Mouse (Mus musculus) cerebellum, adult 18-20 months (tissue): ENCODE measurements around the gene 2610318N02Rik.
"Not testable (repeated sequence)": the region's sequence is repeated elsewhere in the genome, so short reads cannot be mapped to it uniquely, and the experiment has no call there.

Experiments
- DNase-seq, 2 experiments: peaks; one replicate each; pipeline ENCODE4 v3.0.0; 2021

Gene 2610318N02Rik

GRCm38 (mm10) chr16:17124871-17125520 is at the start of gene 2610318N02Rik:
2610318N02Rik (minus strand) TSS chr16:17125167.
- peak; percentile 62 to 65 for DNase-seq

DNA sequence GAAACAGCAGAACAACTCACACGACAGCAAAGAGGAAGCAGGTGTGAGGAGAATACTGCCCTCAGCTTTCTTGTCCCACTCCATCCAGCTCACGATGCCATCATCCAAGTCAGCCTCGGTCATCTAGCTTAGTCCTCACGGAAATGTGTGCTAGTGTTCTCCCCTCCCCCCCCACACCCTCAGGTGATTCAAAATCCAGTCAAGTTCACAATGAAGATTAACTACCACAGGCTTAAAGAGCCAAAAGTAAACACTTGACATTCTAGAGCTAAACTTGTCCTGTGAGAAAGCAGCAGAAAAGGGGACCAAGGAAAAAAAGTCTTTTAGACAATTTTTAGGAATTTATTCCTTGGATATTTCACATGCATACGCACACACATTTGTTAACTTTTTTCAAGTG is 43.1 kb upstream of the 2610318N02Rik start:
- no peak for DNase-seq

GRCm38 (mm10) chr16:17167179-17167578 is 42.2 kb upstream of the 2610318N02Rik start:
- no peak for DNase-seq

GRCm38 (mm10) chr16:17165478-17165877 is 40.5 kb upstream of the 2610318N02Rik start:
- DNase-seq: not testable (repeated sequence)

DNA sequence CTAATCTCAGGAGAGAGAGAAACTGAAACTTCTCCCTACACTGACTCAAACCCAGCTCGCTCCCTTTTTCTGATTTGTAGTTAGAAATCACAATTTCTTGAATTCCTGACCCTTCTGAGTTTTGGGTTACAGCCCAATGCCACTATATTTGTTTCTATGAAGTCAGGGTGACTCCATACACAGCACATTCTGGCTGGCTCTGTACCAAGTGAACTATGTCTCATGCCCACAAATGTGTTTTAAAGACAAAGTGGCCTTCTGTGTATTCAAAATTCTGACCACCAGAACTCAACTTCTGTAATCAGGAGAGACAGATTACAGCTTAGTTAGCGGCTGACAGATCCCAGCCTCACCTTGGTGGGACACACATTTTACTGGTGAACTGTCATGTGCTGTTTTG is 29.4 kb upstream of the 2610318N02Rik start:
- DNase-seq: no peak

GRCm38 (mm10) chr16:17151874-17152273 is 26.9 kb upstream of the 2610318N02Rik start:
- no peak for DNase-seq

GRCm38 (mm10) chr16:17150520-17151258 is 25.7 kb upstream of the 2610318N02Rik start:
- DNase-seq: no peak

- DNase-seq: peak in 1 of 2 experiments; percentile 28
Observed at GRCm38 (mm10) chr16:17148084-17148483, 23.1 kb upstream of the 2610318N02Rik start.

GRCm38 (mm10) chr16:17147391-17147929 is 22.5 kb upstream of the 2610318N02Rik start:
- DNase-seq: peak in 1 of 2 experiments; percentile 27

GRCm38 (mm10) chr16:17146772-17147235 is 21.8 kb upstream of the 2610318N02Rik start, which contains the start of gene Ccdc116:
Ccdc116 (minus strand) TSS chr16:17147229.
- DNase-seq: peak; percentile 84 to 89

DNA sequence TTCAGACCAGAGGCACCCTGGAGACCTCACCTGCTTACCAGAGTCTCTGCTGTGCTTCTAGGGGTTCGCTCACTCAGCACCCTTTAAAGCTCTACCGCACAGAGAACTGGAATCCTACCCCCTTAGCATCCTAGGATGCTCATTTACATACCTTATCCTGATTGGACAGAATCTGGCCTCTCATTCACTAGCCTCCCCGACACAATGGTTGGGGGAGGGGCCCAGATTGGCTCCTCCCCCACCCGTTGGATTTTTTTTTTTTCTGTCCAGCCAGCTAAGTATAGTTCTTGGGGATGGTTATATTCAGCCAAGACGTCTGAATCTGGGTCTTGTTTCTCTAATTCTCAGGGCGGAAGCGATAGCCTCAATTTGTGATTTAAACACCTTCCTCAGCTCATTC is 19.4 kb upstream of the 2610318N02Rik start, which contains the start of gene Ydjc:
TSS of gene Ydjc (plus strand) at position 283 of the 400 bp plus-strand sequence.
- no peak for DNase-seq

GRCm38 (mm10) chr16:17137355-17137754 is 12.4 kb upstream of the 2610318N02Rik start:
- DNase-seq: no peak

DNA sequence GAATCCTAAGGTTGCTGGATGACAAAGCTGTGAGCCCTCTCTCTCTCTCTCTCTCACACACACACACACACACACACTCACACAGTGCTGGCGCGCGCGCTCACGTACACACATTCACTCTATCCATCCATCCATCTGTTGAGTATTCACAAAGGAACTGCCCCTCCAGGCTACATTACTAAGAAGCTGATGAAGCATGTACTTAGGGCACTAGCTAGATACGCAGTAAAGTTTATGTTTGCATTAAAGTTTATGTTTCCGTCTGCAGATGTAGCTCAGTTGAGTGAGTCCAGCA is 7.9 kb upstream of the 2610318N02Rik start:
- peak in 1 of 2 experiments; percentile 36 for DNase-seq

DNA sequence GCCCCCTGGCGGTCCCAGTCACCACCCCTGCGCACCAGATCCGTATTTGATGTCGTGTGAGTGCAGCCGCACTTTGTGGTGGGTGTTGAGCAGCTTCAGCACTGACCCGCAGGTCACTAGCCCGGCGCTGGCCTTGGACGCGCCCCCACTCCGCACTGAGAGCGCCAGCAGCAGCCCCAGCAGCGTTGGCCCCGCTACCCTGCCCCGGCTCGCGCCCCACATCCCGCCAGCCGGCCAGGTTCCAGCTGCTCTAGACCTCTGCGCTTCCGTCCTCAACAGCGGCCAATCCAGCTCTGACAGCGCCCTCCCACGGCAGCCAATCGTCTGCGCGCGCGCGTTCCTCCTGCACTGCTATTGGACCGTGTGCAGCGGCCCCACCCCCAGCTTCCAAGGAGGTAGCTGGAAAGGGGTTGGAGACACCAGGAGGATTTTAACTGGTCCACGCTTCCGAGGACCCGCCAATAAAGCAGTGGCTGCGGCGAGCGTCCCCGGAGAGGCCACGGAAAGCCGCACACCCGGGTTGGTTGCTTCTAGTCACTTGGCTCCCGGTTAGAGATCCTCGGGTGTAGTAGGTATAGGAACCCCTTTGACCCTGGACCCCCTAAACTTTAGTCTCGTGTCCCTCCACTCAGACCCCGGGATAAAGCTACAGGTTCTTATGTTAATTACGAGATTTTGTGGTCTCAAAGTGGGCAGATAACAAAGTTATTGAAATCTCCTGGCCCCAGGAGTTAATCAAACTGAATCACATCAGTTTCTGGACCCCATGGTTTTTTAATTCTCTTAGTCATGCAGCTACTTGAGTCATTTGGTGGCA is 7.3 kb upstream of the 2610318N02Rik start, which contains the start of gene Sdf2l1:
TSS of gene Sdf2l1 (minus strand) at position 295 of the 817 bp plus-strand sequence.
- DNase-seq: peak; percentile 99

GRCm38 (mm10) chr16:17131191-17132088 is 6.5 kb upstream of the 2610318N02Rik start:
- peak; percentile 45 to 57 for DNase-seq

DNA sequence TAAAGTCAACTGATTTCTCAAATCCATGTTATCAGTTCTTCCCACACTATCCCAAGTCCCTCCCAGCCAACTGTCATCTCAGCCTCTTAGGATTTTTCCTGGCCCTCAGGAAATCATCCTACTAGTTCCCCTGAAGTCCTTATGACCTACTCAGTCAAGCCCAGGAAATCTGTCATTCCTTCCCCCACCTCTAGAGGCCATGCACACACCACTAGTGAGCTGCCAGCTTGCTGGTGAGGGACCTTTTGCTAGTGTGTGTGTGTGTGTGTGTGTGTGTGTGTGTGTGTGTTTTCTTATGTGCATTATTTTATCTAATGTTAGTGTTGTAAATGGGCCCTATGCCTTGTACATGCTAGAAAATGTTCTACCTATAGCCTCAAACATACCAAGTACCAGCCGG is 2.3 kb upstream of the 2610318N02Rik start:
- peak in 1 of 2 experiments; percentile 43 for DNase-seq

GRCm38 (mm10) chr16:17124119-17124870 is 672 bp downstream of the 2610318N02Rik start:
- DNase-seq: no peak

DNA sequence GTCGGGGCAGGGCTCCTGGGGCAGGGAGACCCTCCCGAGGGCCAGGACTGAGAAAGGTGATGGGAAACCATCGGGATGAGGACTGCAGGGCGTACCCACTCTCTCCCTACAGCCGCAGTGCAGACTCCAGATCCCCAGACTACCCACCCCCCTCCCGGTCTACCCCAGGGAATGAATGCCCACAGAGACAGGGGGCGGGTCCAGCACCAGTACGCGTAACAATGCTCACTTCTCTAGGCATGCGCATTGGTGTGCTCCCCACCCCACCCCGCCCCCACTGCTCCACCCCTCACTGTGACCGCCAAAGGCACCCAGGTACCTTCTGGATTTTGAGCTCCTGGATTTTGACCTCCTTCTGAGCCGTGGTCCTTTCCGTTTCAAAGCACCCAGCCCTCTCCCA is 3.4 kb downstream of the 2610318N02Rik start:
- DNase-seq: no peak

GRCm38 (mm10) chr16:17117309-17117799 is 7.6 kb downstream of the 2610318N02Rik start:
- no peak for DNase-seq
